Mouse (Mus musculus): ENCODE measurements at regions not wholly inside any gene's neighbourhood (a gene's known extent, or its start where the extent isn't known, plus 50 kb on each side); places are given as distances from the start of the nearest gene placed in this dataset.
"Not testable (repeated sequence)": the region's sequence is repeated elsewhere in the genome, so short reads cannot be mapped to it uniquely, and the experiment has no call there.

DNA sequence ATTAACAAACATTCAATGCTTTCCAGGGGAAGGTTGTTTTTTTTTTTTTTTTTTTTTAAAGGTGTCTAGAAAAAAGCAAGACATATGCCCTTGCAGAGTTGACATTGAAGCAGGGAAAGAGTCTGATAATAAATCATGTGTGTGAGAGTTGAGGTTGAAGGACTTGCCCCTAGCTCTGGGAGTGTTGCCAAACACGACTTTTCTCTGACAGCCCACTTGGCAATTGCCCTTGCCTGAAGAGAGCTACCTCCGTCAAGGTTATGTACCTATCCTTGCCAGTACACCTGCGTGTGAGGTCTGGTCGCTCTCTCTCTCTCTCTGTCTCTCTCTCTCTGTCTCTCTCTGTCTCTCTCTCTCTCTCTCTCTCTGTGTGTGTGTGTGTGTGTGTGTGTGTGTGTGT lies 73.1 kb downstream of the Dusp6 start:
- H3K27ac ChIP-seq (ENCODE audit: low read depth): no peak overlapping the region
- H3K9ac ChIP-seq: no peak overlapping the region
- H3K4me2 ChIP-seq: no peak overlapping the region
- WGBS: 51% methylated on average over 4 of the region's 4 CpGs
- no peaks in the 10 kb centered on the region for H3K9me3 ChIP-seq (ENCODE audit: low read depth, low read length)
- H3K4me3 ChIP-seq (ENCODE audit: low read depth, low read length): no peak overlapping the region
- DNase-seq (peak; percentile 33), ATAC-seq (ENCODE audit: insufficient read depth) (no peak)
- no peak for TF ChIP-seq CTCF (IDR thresholded peaks at IDR 0.05; ENCODE audit: low read depth)
- H3K27me3 ChIP-seq (ENCODE audit: insufficient read depth, low read length): no peaks in the 10 kb centered on the region
- no peaks in the 10 kb centered on the region for H3K4me1 ChIP-seq (ENCODE audit: insufficient read depth)
- no peaks in the 10 kb centered on the region for H3K36me3 ChIP-seq (ENCODE audit: insufficient read depth)

GRCm38 (mm10) chr10:99338790-99339189 lies 75.8 kb downstream of the Dusp6 start:
- WGBS: 92% methylated on average over 7 of the region's 11 CpGs
- H3K9ac ChIP-seq; H3K27me3 ChIP-seq (ENCODE audit: insufficient read depth, low read length); H3K4me1 ChIP-seq (ENCODE audit: insufficient read depth); H3K4me3 ChIP-seq (ENCODE audit: low read depth, low read length); H3K36me3 ChIP-seq (ENCODE audit: insufficient read depth); ATAC-seq (ENCODE audit: insufficient read depth); DNase-seq; H3K27ac ChIP-seq (ENCODE audit: low read depth); H3K4me2 ChIP-seq; H3K9me3 ChIP-seq (ENCODE audit: low read depth, low read length): not testable (repeated sequence)

DNA sequence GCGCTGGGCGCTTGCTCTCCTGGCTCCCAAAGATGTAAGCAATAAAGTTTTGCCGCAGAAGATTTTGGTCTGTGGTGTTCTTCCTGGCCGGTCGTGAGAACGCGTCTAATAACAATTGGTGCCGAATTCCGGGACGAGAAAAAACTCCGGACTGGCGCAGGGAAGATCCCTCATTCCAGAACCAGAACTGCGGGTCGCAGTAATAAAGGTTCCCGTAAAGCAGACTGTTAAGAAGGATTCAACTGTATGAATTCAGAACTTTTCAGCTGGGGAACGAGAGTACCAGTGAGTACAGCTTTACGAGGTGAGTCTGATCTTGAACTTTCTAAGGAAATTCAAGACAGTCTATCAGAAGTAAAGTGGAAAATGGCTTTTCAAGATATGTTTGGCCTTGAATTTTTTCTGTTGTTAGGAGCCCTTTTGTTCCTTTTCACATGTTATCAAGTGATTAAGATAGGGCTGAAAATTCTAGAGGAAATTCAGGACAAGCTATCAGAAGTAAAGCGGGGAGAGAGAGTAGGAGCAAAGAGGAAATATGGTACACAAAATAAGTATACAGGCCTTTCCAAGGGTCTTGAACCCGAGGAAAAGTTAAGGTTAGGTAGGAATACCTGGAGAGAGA lies 76.4 kb downstream of the Dusp6 start:
- 97% methylated on average over 8 of the region's 19 CpGs for WGBS
- not testable (repeated sequence) for H3K36me3 ChIP-seq (ENCODE audit: insufficient read depth); H3K27ac ChIP-seq (ENCODE audit: low read depth); H3K9ac ChIP-seq; H3K4me3 ChIP-seq (ENCODE audit: low read depth, low read length); ATAC-seq (ENCODE audit: insufficient read depth); H3K4me2 ChIP-seq; H3K9me3 ChIP-seq (ENCODE audit: low read depth, low read length); DNase-seq; H3K27me3 ChIP-seq (ENCODE audit: insufficient read depth, low read length); H3K4me1 ChIP-seq (ENCODE audit: insufficient read depth)

- not testable (repeated sequence) for H3K4me1 ChIP-seq (ENCODE audit: insufficient read depth); H3K9ac ChIP-seq; H3K4me2 ChIP-seq; H3K27ac ChIP-seq (ENCODE audit: low read depth); ATAC-seq (ENCODE audit: insufficient read depth); H3K27me3 ChIP-seq (ENCODE audit: insufficient read depth, low read length); H3K4me3 ChIP-seq (ENCODE audit: low read depth, low read length); DNase-seq; H3K36me3 ChIP-seq (ENCODE audit: insufficient read depth); H3K9me3 ChIP-seq (ENCODE audit: low read depth, low read length)
- no CpG with 5 or more reads among the region's 25 CpGs for WGBS
Measured at GRCm38 (mm10) chr10:99340057-99340456, 77.0 kb downstream of the Dusp6 start.

GRCm38 (mm10) chr10:99349125-99349716 lies 86.2 kb downstream of the Dusp6 start:
- DNase-seq (no peak), ATAC-seq (ENCODE audit: insufficient read depth) (no peak)
- WGBS: 52% methylated on average over 3 of the region's 3 CpGs
- no peak overlapping the region for H3K4me3 ChIP-seq (ENCODE audit: low read depth, low read length)
- no peak overlapping the region for H3K4me2 ChIP-seq
- H3K9me3 ChIP-seq (ENCODE audit: low read depth, low read length): no peaks in the 10 kb centered on the region
- no peaks in the 10 kb centered on the region for H3K27me3 ChIP-seq (ENCODE audit: insufficient read depth, low read length)
- no peak overlapping the region for H3K9ac ChIP-seq
- no peak overlapping the region for H3K27ac ChIP-seq (ENCODE audit: low read depth)
- no peak for TF ChIP-seq CTCF (IDR thresholded peaks at IDR 0.05; ENCODE audit: low read depth)
- H3K36me3 ChIP-seq (ENCODE audit: insufficient read depth): no peaks in the 10 kb centered on the region
- no peaks in the 10 kb centered on the region; the same call in 1 of the 2 replicates for H3K4me1 ChIP-seq (ENCODE audit: insufficient read depth)

DNA sequence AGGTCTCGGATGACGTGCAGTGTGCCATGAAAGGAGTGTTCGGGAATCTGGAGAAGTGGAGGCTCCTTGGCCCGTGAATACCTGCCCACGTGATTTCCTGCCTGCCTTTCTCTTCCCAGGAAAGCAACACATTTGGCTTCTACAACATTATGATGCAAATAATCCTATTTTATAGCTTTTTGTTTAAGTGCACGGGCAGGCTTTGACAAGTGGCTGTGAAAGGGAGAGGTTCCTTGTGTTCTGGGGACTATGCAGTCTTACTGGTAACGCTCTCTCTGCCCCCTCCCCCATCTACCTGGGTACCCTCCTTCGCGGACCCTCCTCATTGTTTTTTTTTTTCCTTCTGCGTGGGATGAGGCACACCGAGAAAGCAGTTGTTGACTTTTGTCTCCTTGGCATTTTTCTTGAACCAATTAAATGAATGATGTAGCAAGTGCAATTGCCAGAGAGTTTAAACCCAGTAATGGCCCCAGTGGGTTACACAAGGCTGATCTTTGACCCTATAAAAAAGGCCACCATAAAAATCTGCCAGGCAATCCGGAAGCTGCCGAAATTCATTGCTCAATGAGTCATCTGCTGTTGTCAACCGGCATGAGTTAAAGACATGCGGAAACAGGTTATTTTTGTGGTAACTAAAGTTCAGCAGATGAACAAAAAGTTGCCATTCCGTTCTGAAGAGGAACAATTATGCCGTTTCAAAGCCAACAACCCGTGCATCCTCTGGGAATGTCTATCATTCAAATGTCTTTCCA lies 90.7 kb downstream of the Dusp6 start:
- DNase-seq: no peak
- TF ChIP-seq CTCF (IDR thresholded peaks at IDR 0.05; ENCODE audit: low read depth): no peak
- Histone ChIP-seq H3K27me3 (ENCODE audit: insufficient read depth, low read length) (no peaks in the 10 kb centered on the region), H3K4me1 (ENCODE audit: insufficient read depth) (no peaks in the 10 kb centered on the region; the same call in 1 of the 2 replicates), H3K9me3 (ENCODE audit: low read depth, low read length) (no peaks in the 10 kb centered on the region), H3K36me3 (ENCODE audit: insufficient read depth) (no peaks in the 10 kb centered on the region), H3K4me3 (ENCODE audit: low read depth, low read length) (no peak overlapping the region), H3K27ac (ENCODE audit: low read depth) (no peak overlapping the region), H3K4me2 (no peak overlapping the region), H3K9ac (no peak overlapping the region)
- ATAC-seq (ENCODE audit: insufficient read depth): no peak
- 61% methylated on average over 18 of the region's 18 CpGs for WGBS

GRCm38 (mm10) chr10:99354352-99354751 lies 91.3 kb downstream of the Dusp6 start:
- TF ChIP-seq CTCF (IDR thresholded peaks at IDR 0.05; ENCODE audit: low read depth): no peak
- no peaks in the 10 kb centered on the region; the same call in 1 of the 2 replicates for H3K4me1 ChIP-seq (ENCODE audit: insufficient read depth)
- no peak for ATAC-seq (ENCODE audit: insufficient read depth)
- no peak overlapping the region for H3K4me3 ChIP-seq (ENCODE audit: low read depth, low read length)
- WGBS: 87% methylated on average over 2 of the region's 2 CpGs
- no peaks in the 10 kb centered on the region for H3K9me3 ChIP-seq (ENCODE audit: low read depth, low read length)
- no peaks in the 10 kb centered on the region for H3K36me3 ChIP-seq (ENCODE audit: insufficient read depth)
- DNase-seq: no peak
- H3K27ac ChIP-seq (ENCODE audit: low read depth): no peak overlapping the region
- no peaks in the 10 kb centered on the region for H3K27me3 ChIP-seq (ENCODE audit: insufficient read depth, low read length)
- H3K9ac ChIP-seq: no peak overlapping the region
- no peak overlapping the region for H3K4me2 ChIP-seq

Measured in lung, embryonic 14.5 days (tissue).